Mouse (Mus musculus): ENCODE measurements at regions not wholly inside any gene's neighbourhood (a gene's known extent, or its start where the extent isn't known, plus 50 kb on each side); places are given as distances from the start of the nearest gene placed in this dataset.

DNA sequence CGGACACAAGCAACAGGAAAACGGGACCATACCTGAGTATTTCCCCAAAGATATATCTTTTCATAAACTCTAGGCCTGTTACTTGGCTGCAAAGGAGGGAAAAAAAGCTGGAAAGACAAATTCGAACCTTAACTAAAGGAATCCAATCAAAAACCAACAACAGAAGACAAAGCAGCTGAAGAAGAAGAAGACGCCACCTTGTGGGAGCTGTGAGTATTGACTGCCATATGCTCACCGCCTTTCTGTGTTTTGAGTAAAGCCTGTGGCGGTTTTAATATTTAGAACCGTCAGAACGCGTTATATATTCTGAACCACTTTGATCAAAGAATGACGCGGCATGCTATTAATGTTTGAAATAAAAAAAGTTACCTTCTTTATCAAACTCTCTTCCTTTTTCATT is 126.9 kb upstream of the Sox5 start:
- TF ChIP-seq CTCF (IDR thresholded peaks at IDR 0.05; ENCODE audit: low read depth), result no peak
- no peak for TF ChIP-seq EP300 (IDR thresholded peaks at IDR 0.05; ENCODE audit: low read depth)
